In genomic region chr16:18235389-18236065, GRCm38 (mm10) we compare ENCODE assay signal across 8 mouse cellular contexts. TPM values are rescaled to one million over a fixed set of nuclear protein-coding genes. Genes with fewer than 3 reads are reported as not detected.
DNase-seq lines count a peak whose midpoint lies in the region; ATAC-seq and TF ChIP-seq lines count a peak whose summit lies in the region.

No protein-coding gene starts in this region.

- H3K36me3 ChIP-seq in embryonic facial prominence, embryonic 11.5 days (replicated peaks; ENCODE audit: control insufficient read depth, insufficient read depth, low read depth, low read length): peaks cover 9% of the 10 kb centered on the region; the same call in 1 of the 2 replicates
- H3K36me3 ChIP-seq in heart, embryonic 11.5 days (ENCODE audit: control insufficient read depth, insufficient read depth, low read length): peaks cover 10% of the 10 kb centered on the region
- H3K36me3 ChIP-seq in kidney, embryonic 14.5 days (ENCODE audit: control insufficient read depth, insufficient read depth, low read length): peaks cover 27% of the 10 kb centered on the region
- peaks cover 28% of the 10 kb centered on the region for H3K36me3 ChIP-seq in liver, embryonic 12.5 days
- peaks cover 14% of the 10 kb centered on the region for H3K36me3 ChIP-seq in myocyte (ENCODE audit: control insufficient read depth, insufficient read depth)
- no peaks in the 10 kb centered on the region; the same call in 1 of the 2 replicates for H3K36me3 ChIP-seq in testis, adult 2 months (ENCODE audit: control insufficient read depth, insufficient read depth, low read length)

- peak overlapping the region; percentile 63 for H3ac ChIP-seq in myocyte (ENCODE audit: control insufficient read depth, insufficient read length)

- no peaks in the 10 kb centered on the region for H3K4me1 ChIP-seq in embryonic facial prominence, embryonic 11.5 days (ENCODE audit: control insufficient read depth, insufficient read depth, low read length)
- H3K4me1 ChIP-seq in heart, embryonic 11.5 days (ENCODE audit: control insufficient read depth, insufficient read depth, low read length): peaks cover 29% of the 10 kb centered on the region
- H3K4me1 ChIP-seq in kidney, embryonic 14.5 days (ENCODE audit: control insufficient read depth, insufficient read depth, low read length): peaks cover 18% of the 10 kb centered on the region; the same call in 1 of the 2 replicates
- H3K4me1 ChIP-seq in liver, embryonic 12.5 days: peaks cover 49% of the 10 kb centered on the region
- peaks cover 20% of the 10 kb centered on the region for H3K4me1 ChIP-seq in testis, adult 2 months (ENCODE audit: control insufficient read depth, insufficient read depth, low read length)

- peak overlapping the region; percentile 94 for H3K4me3 ChIP-seq in embryonic facial prominence, embryonic 11.5 days (ENCODE audit: low read depth, low read length)
- H3K4me3 ChIP-seq in heart, embryonic 11.5 days (ENCODE audit: low read depth, low read length): peak overlapping the region; percentile 75
- H3K4me3 ChIP-seq in kidney, embryonic 14.5 days (ENCODE audit: low read length): peak overlapping the region; percentile 91
- H3K4me3 ChIP-seq in liver, embryonic 12.5 days: peak overlapping the region; percentile 65
- peak overlapping the region; percentile 64 for H3K4me3 ChIP-seq in myocyte
- peak overlapping the region; percentile 85 for H3K4me3 ChIP-seq in testis, adult 2 months (ENCODE audit: control insufficient read depth, low read depth, low read length)

- peak; percentile 29 to 31 for DNase-seq in B cell, adult 2 months
- peak; percentile 74 for DNase-seq in adrenal gland, adult 8-10 months
- peak; percentile 77 for DNase-seq in embryonic facial prominence, embryonic 11.5 days (ENCODE audit: low spot score)

- 4% methylated on average over 19 of the region's 19 CpGs for WGBS in embryonic facial prominence, embryonic 11.5 days
- WGBS in heart, embryonic 11.5 days (ENCODE audit: insufficient replicate concordance): 4% methylated on average over 19 of the region's 19 CpGs
- 3% methylated on average over 19 of the region's 19 CpGs for WGBS in kidney, embryonic 14.5 days
- WGBS in liver, embryonic 12.5 days (ENCODE audit: insufficient replicate concordance): 11% methylated on average over 19 of the region's 19 CpGs

- no peaks in the 10 kb centered on the region for H3K27me3 ChIP-seq in embryonic facial prominence, embryonic 11.5 days (ENCODE audit: control insufficient read depth, insufficient read depth, low read length)
- H3K27me3 ChIP-seq in heart, embryonic 11.5 days (ENCODE audit: control insufficient read depth, insufficient read depth, low read length): no peaks in the 10 kb centered on the region
- H3K27me3 ChIP-seq in kidney, embryonic 14.5 days (ENCODE audit: control insufficient read depth, insufficient read depth, low read length): no peaks in the 10 kb centered on the region
- H3K27me3 ChIP-seq in liver, embryonic 12.5 days (replicated peaks): peaks cover 36% of the 10 kb centered on the region
- H3K27me3 ChIP-seq in myocyte (ENCODE audit: control insufficient read depth, insufficient read depth, insufficient read length): no peaks in the 10 kb centered on the region
- H3K27me3 ChIP-seq in testis, adult 2 months (ENCODE audit: control insufficient read depth, insufficient read depth, low read length): no peaks in the 10 kb centered on the region

- H3K27ac ChIP-seq in embryonic facial prominence, embryonic 11.5 days (replicated peaks; ENCODE audit: low read depth, low read length): peak overlapping the region; percentile 71
- peak overlapping the region; percentile 85 for H3K27ac ChIP-seq in heart, embryonic 11.5 days (ENCODE audit: low read depth, low read length)
- H3K27ac ChIP-seq in kidney, embryonic 14.5 days (ENCODE audit: low read depth, low read length): peak overlapping the region; percentile 88
- peak overlapping the region; percentile 16 for H3K27ac ChIP-seq in liver, embryonic 12.5 days
- peak overlapping the region; percentile 75 for H3K27ac ChIP-seq in testis, adult 2 months (ENCODE audit: control insufficient read depth, insufficient read depth, low read depth, low read length)

- TF ChIP-seq POLR2A in myocyte (IDR thresholded peaks at IDR 0.05; ENCODE audit: insufficient read length, low read depth): no peak
- peak; percentile 7; the same call in 1 of the 2 replicates for TF ChIP-seq POLR2A in testis, adult 2 months (IDR thresholded peaks at IDR 0.05; ENCODE audit: control insufficient read depth, low read depth, low read length)

- no peak for TF ChIP-seq CTCF in testis, adult 2 months (IDR thresholded peaks at IDR 0.05; ENCODE audit: control insufficient read depth, insufficient read depth, insufficient replicate concordance, low read depth, low read length)

- H3K79me2 ChIP-seq in myocyte (ENCODE audit: control insufficient read depth, insufficient read depth): peaks cover 36% of the 10 kb centered on the region

- H3K9ac ChIP-seq in embryonic facial prominence, embryonic 11.5 days (replicated peaks; ENCODE audit: low read length): peak overlapping the region; percentile 85
- H3K9ac ChIP-seq in heart, embryonic 11.5 days (ENCODE audit: low read depth, low read length): peak overlapping the region; percentile 85
- peak overlapping the region; percentile 88 for H3K9ac ChIP-seq in kidney, embryonic 14.5 days (ENCODE audit: low read depth, low read length)
- peak overlapping the region; percentile 71 for H3K9ac ChIP-seq in liver, embryonic 12.5 days

- no peaks in the 10 kb centered on the region for H3K9me3 ChIP-seq in embryonic facial prominence, embryonic 11.5 days (replicated peaks; ENCODE audit: control insufficient read depth, low read length)
- no peaks in the 10 kb centered on the region for H3K9me3 ChIP-seq in heart, embryonic 11.5 days (replicated peaks; ENCODE audit: control insufficient read depth, low read length)
- no peaks in the 10 kb centered on the region for H3K9me3 ChIP-seq in kidney, embryonic 14.5 days (ENCODE audit: control insufficient read depth, low read length)
- no peaks in the 10 kb centered on the region for H3K9me3 ChIP-seq in liver, embryonic 12.5 days (replicated peaks)

- H3K4me2 ChIP-seq in embryonic facial prominence, embryonic 11.5 days (ENCODE audit: low read depth, low read length): peak overlapping the region; percentile 82
- H3K4me2 ChIP-seq in heart, embryonic 11.5 days: peak overlapping the region; percentile 79
- H3K4me2 ChIP-seq in kidney, embryonic 14.5 days (replicated peaks; ENCODE audit: low read depth, low read length): peak overlapping the region; percentile 85
- peak overlapping the region; percentile 80 for H3K4me2 ChIP-seq in liver, embryonic 12.5 days
- H3K4me2 ChIP-seq in myocyte (ENCODE audit: low read depth): peak overlapping the region; percentile 75

- peak; percentile 58 for ATAC-seq in embryonic facial prominence, embryonic 11.5 days (replicated peaks; ENCODE audit: insufficient number of reproducible peaks, low FRiP score, low TSS enrichment, low read depth)
- ATAC-seq in heart, embryonic 11.5 days (replicated peaks; ENCODE audit: insufficient number of reproducible peaks, low FRiP score, low TSS enrichment): peak; percentile 41; the same call in 1 of the 2 replicates
- peak; percentile 79 for ATAC-seq in kidney, embryonic 14.5 days (ENCODE audit: low FRiP score, low TSS enrichment)
- ATAC-seq in liver, embryonic 12.5 days: peak; percentile 18

RNA-seq across cellular contexts. Expression of gene Zdhhc8, which starts 0.6 kb away (rescaled TPM):
- total RNA-seq in adrenal gland, adult 8-10 months (2022): 10 to 100 TPM; 20.5 to 33.0 (median 27.2) TPM
- polyA plus RNA-seq in embryonic facial prominence, embryonic 11.5 days (2014; fragmentation: Nextera tagmentation; extraction: Ambion mirVana): 9.3 and 11.6 TPM in 2 replicates
- polyA plus RNA-seq in heart, embryonic 11.5 days (2014; fragmentation: Nextera tagmentation; extraction: Ambion mirVana): 16.3 and 17.3 TPM in 2 replicates
- polyA plus RNA-seq in kidney, embryonic 14.5 days (2014; fragmentation: Nextera tagmentation; extraction: Ambion mirVana): 14.4 and 17.2 TPM in 2 replicates
- polyA plus RNA-seq in liver, embryonic 12.5 days (2016; fragmentation: Nextera tagmentation; extraction: Ambion mirVana): 4.3 and 4.9 TPM in 2 replicates
- polyA plus RNA-seq in myocyte (2012; fragmentation: generic; extraction: Trizol): 26.1 TPM
- polyA plus RNA-seq in testis, adult 2 months (2012; rRNA removed): 4.3 and 5.5 TPM in 2 replicates

RNA-seq across cellular contexts. Expression of gene Trmt2a, which starts 13.0 kb away (rescaled TPM):
- 10 to 100 TPM; 49.8 to 66.4 (median 59.1) TPM for total RNA-seq in adrenal gland, adult 8-10 months (2022)
- 83.6 and 102 TPM in 2 replicates for polyA plus RNA-seq in embryonic facial prominence, embryonic 11.5 days (2014; fragmentation: Nextera tagmentation; extraction: Ambion mirVana)
- 56.0 and 58.2 TPM in 2 replicates for polyA plus RNA-seq in heart, embryonic 11.5 days (2014; fragmentation: Nextera tagmentation; extraction: Ambion mirVana)
- 78.3 and 83.4 TPM in 2 replicates for polyA plus RNA-seq in kidney, embryonic 14.5 days (2014; fragmentation: Nextera tagmentation; extraction: Ambion mirVana)
- 88.8 and 96.5 TPM in 2 replicates for polyA plus RNA-seq in liver, embryonic 12.5 days (2016; fragmentation: Nextera tagmentation; extraction: Ambion mirVana)
- 47.8 TPM for polyA plus RNA-seq in myocyte (2012; fragmentation: generic; extraction: Trizol)
- polyA plus RNA-seq in testis, adult 2 months (2012; rRNA removed): 23.5 and 24.9 TPM in 2 replicates

RNA-seq across cellular contexts. Expression of gene Ranbp1, which starts 13.0 kb away (rescaled TPM):
- 100 to 1,000 TPM in 3 of 4 experiments, 10 to 100 TPM in 1; 98.7 to 146 (median 114) TPM for total RNA-seq in adrenal gland, adult 8-10 months (2022)
- polyA plus RNA-seq in embryonic facial prominence, embryonic 11.5 days (2014; fragmentation: Nextera tagmentation; extraction: Ambion mirVana): 1,220 and 1,409 TPM in 2 replicates
- polyA plus RNA-seq in heart, embryonic 11.5 days (2014; fragmentation: Nextera tagmentation; extraction: Ambion mirVana): 585 and 656 TPM in 2 replicates
- 846 and 1,191 TPM in 2 replicates for polyA plus RNA-seq in kidney, embryonic 14.5 days (2014; fragmentation: Nextera tagmentation; extraction: Ambion mirVana)
- 595 and 610 TPM in 2 replicates for polyA plus RNA-seq in liver, embryonic 12.5 days (2016; fragmentation: Nextera tagmentation; extraction: Ambion mirVana)
- 150 TPM for polyA plus RNA-seq in myocyte (2012; fragmentation: generic; extraction: Trizol)
- 64.4 and 76.0 TPM in 2 replicates for polyA plus RNA-seq in testis, adult 2 months (2012; rRNA removed)

RNA-seq across cellular contexts. Expression of gene Ccdc188, which starts 17.8 kb away (rescaled TPM):
- total RNA-seq in adrenal gland, adult 8-10 months (2022): not detected
- not detected in 2 replicates for polyA plus RNA-seq in embryonic facial prominence, embryonic 11.5 days (2014; fragmentation: Nextera tagmentation; extraction: Ambion mirVana)
- polyA plus RNA-seq in heart, embryonic 11.5 days (2014; fragmentation: Nextera tagmentation; extraction: Ambion mirVana): not detected in 2 replicates
- not detected in 2 replicates for polyA plus RNA-seq in kidney, embryonic 14.5 days (2014; fragmentation: Nextera tagmentation; extraction: Ambion mirVana)
- polyA plus RNA-seq in liver, embryonic 12.5 days (2016; fragmentation: Nextera tagmentation; extraction: Ambion mirVana): not detected in 2 replicates
- polyA plus RNA-seq in myocyte (2012; fragmentation: generic; extraction: Trizol): not detected
- 103 and 117 TPM in 2 replicates for polyA plus RNA-seq in testis, adult 2 months (2012; rRNA removed)

RNA-seq across cellular contexts. Expression of gene Gm49776, which starts 22.6 kb away (rescaled TPM):
- total RNA-seq in adrenal gland, adult 8-10 months (2022): not detected
- polyA plus RNA-seq in embryonic facial prominence, embryonic 11.5 days (2014; fragmentation: Nextera tagmentation; extraction: Ambion mirVana): 0.94 and 2.7 TPM in 2 replicates
- 3.7 TPM in 1 of 2 replicates, not detected in the other for polyA plus RNA-seq in heart, embryonic 11.5 days (2014; fragmentation: Nextera tagmentation; extraction: Ambion mirVana)
- polyA plus RNA-seq in kidney, embryonic 14.5 days (2014; fragmentation: Nextera tagmentation; extraction: Ambion mirVana): 1.2 and 1.9 TPM in 2 replicates
- 1.7 TPM in 1 of 2 replicates, not detected in the other for polyA plus RNA-seq in liver, embryonic 12.5 days (2016; fragmentation: Nextera tagmentation; extraction: Ambion mirVana)
- polyA plus RNA-seq in myocyte (2012; fragmentation: generic; extraction: Trizol): 0.08 TPM
- polyA plus RNA-seq in testis, adult 2 months (2012; rRNA removed): 0.38 and 0.58 TPM in 2 replicates

Comparison
In these comparisons a context has a peak if more than half of its experiments do, and no peak if none do; other contexts are left out.
1. Peak in every context shown above with its lines: DNase-seq, ATAC-seq, H3K4me3 ChIP-seq and H3K27ac ChIP-seq.
2. ATAC-seq: peak in every context shown above with its lines; median percentile 79 in kidney, embryonic 14.5 days; 58 in embryonic facial prominence, embryonic 11.5 days; 41 in heart, embryonic 11.5 days; 18 in liver, embryonic 12.5 days.
3. H3K27ac ChIP-seq: peak in every context shown above with its lines; median percentile 88 in kidney, embryonic 14.5 days; 85 in heart, embryonic 11.5 days; 75 in testis, adult 2 months; 71 in embryonic facial prominence, embryonic 11.5 days; 16 in liver, embryonic 12.5 days.